Mouse (Mus musculus) kidney, adult 2 months (tissue): ENCODE measurements at regions not wholly inside any gene's neighbourhood (a gene's known extent, or its start where the extent isn't known, plus 50 kb on each side); places are given as distances from the start of the nearest gene placed in this dataset.
A peak's percentile ranks its signal among the peaks of the same experiment; 100 is the strongest.

Source experiments
- DNase-seq: peaks from one replicate; pipeline ENCODE4 v3.0.0; 2021
- H3K27ac ChIP-seq: fragments of 200-500 bp; 2 replicates; pipeline ENCODE4 v1.5.1; 2012; ENCODE audit warnings: low read depth, low read length, control low read depth, inconsistent platforms; ENCODE audit not compliant: insufficient read depth
- H3K27me3 ChIP-seq: fragments of 200-500 bp; replicated peaks from 2 replicates; pipeline ENCODE4 v1.6.1; 2012; ENCODE audit warnings: mild to moderate bottlenecking, moderate library complexity, low read length, inconsistent platforms; ENCODE audit not compliant: control insufficient read depth, insufficient read depth
- H3K36me3 ChIP-seq: fragments of 200-500 bp; 2 replicates; pipeline ENCODE4 v1.6.1; 2012; ENCODE audit warnings: mild to moderate bottlenecking, moderate library complexity, low read length, inconsistent platforms; ENCODE audit not compliant: control insufficient read depth, insufficient read depth
- H3K4me1 ChIP-seq: fragments of 200-500 bp; 2 replicates; pipeline ENCODE4 v1.6.1; 2011; ENCODE audit warnings: low read length; ENCODE audit not compliant: control insufficient read depth, insufficient read depth
- H3K4me3 ChIP-seq: fragments of 200-500 bp; 2 replicates; pipeline ENCODE4 v1.5.1; 2011; ENCODE audit warnings: mild to moderate bottlenecking, low read depth, low read length, control low read depth; ENCODE audit not compliant: insufficient read depth
- CTCF ChIP-seq: fragments of 200-500 bp; conservative IDR thresholded peaks from 2 replicates; pipeline ENCODE4 v1.5.1; 2011; ENCODE audit warnings: low read depth, mild to moderate bottlenecking, control low read depth, low read length, moderate library complexity, mixed read lengths; ENCODE audit not compliant: insufficient read depth, insufficient read length
- POLR2A ChIP-seq: fragments of 200-500 bp; IDR thresholded peaks from one replicate; pipeline ENCODE4 v1.6.1; 2011; ENCODE audit warnings: low read depth, low read length, control low read depth
- WGBS: fragments of 180-500 bp; shearing (Covaris S2); methylation state at CpG from one replicate; pipeline ENCODE4 v1.1.7; 2018; 5-methylcytosine and 5-hydroxymethylcytosine counted together

DNA sequence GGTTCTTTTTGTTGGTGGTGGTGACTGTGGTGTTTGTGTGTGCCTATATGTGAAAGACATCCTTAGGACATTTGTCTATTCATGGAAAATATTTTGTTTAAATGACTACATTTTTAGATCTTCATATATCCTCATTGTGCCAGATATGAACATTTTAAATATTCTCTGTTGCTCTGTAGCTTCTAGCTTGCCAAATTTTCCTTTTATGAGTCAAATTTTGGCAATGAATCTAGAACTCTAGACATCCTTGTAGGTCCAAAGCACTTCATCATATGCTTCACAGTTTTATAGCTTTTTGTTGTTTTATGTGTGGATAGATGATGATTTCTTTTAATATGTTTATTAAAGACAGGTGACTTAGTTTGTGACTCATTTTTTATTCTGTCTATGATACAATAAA lies 229.4 kb upstream of the Ano5 start:
- H3K4me1 ChIP-seq: no peaks in the 10 kb centered on the region
- no peak overlapping the region for H3K4me3 ChIP-seq
- no peaks in the 10 kb centered on the region for H3K27me3 ChIP-seq
- H3K27ac ChIP-seq: no peak overlapping the region
- DNase-seq: no peak
- no peaks in the 10 kb centered on the region for H3K36me3 ChIP-seq
- TF ChIP-seq CTCF (no peak), POLR2A (no peak)

DNA sequence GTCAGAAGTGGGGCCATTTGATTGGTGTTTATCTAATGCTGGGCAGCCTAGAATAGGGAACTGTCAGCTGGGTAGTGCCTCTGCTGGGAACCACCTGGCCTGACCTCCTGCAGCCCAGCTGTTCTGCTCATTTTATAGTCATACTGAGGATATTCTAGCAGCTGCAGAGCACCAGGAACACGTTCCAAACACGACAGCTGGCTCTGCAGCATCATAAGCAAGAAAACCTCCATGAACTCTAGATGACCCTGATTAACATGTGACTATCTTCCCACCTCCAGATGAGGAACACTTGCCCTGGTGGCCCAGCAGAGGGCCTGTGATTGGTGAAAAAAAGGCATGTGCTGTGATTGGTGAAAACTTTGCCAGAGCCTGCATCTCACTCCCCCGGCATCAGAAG lies 210.6 kb upstream of the Ano5 start:
- H3K4me3 ChIP-seq: no peak overlapping the region
- no peaks in the 10 kb centered on the region for H3K36me3 ChIP-seq
- no peak overlapping the region for H3K27ac ChIP-seq
- peak; percentile 6 for DNase-seq
- no peaks in the 10 kb centered on the region for H3K27me3 ChIP-seq
- 8% methylated on average over 3 of the region's 3 CpGs for WGBS
- H3K4me1 ChIP-seq: no peaks in the 10 kb centered on the region
- TF ChIP-seq POLR2A (no peak), CTCF (no peak)

DNA sequence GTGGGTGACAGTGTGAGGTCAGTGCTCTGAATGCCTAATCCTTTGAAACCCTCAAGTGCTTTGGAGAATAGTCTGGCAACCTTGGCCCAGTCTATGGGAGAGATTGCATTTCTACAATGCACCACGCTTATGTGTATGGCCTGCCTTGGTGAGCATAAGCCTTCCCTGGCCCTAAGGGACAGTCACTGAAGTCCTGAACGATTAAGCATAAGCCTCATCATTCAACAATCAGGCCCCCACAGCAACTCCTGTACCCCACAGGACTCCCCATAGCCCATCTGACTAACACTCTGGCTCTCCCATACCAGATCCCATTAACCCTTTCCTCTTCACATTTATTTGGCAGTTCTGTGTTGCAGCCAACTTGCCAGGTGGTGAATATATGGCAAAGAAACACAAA lies 203.1 kb upstream of the Ano5 start:
- Histone ChIP-seq H3K4me1 (no peaks in the 10 kb centered on the region), H3K27me3 (no peaks in the 10 kb centered on the region), H3K4me3 (no peak overlapping the region), H3K36me3 (no peaks in the 10 kb centered on the region), H3K27ac (no peak overlapping the region)
- DNase-seq: no peak
- 82% methylated on average over 2 of the region's 2 CpGs for WGBS
- TF ChIP-seq CTCF (no peak), POLR2A (no peak)

DNA sequence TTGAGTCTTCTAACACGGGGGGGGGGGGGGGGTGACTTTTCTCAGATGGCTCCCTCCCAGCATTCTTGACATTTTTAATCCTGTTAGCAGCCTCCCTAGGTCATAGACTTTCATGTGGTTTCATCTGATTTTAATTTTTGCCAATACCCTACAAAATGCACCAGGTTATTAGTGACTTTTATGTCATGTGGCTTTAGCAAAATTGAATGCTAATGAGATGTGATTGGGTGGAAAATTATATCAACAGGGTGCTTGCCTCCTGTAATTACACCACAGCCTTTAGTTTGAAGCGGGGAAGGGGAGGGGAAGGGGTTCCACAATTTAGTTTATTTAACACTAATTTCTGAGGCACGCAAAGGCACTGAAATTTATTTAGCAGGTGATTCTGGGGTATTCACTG lies 200.6 kb upstream of the Ano5 start:
- no peak overlapping the region for H3K4me3 ChIP-seq
- H3K36me3 ChIP-seq: no peaks in the 10 kb centered on the region
- WGBS: 58% methylated on average over 3 of the region's 3 CpGs
- H3K27ac ChIP-seq: no peak overlapping the region
- no peak for DNase-seq
- H3K4me1 ChIP-seq: no peaks in the 10 kb centered on the region
- H3K27me3 ChIP-seq: no peaks in the 10 kb centered on the region
- TF ChIP-seq POLR2A (no peak), CTCF (no peak)

DNA sequence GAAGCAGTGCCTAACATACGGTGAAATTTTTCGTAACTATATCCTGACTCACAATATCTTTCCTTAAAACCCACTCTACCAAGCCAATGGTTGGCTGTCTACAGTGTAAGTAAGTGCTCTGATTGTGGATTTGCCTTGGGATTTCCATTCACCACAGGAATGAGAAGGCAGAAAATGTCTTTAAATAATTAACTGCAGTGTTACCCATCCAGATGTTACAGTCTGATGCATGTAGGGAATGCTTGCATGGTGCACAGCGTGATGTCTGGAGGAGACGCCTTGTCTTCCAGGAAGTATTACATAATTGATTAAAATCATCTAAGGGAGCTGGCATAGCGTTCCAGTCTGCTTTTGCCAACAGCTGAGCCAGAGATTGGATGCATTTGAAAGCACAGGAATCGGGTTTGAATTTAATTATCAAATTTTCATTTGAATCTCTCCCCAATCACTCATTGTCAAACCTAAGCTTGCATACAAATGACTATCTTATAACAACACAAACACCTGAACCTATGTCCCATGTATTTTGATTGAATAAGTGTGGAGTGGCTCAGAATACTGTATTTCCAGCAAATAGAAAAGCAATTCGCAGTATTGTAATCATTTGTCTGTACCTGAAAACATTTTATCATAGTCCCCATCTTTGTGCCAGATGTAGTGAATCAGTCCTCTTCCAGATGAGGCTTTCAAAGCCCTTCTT lies 170.8 kb upstream of the Ano5 start:
- H3K36me3 ChIP-seq: no peaks in the 10 kb centered on the region
- H3K4me1 ChIP-seq: no peaks in the 10 kb centered on the region
- TF ChIP-seq CTCF: no peak
- TF ChIP-seq POLR2A: no peak
- 54% methylated on average over 7 of the region's 7 CpGs for WGBS
- H3K27me3 ChIP-seq: no peaks in the 10 kb centered on the region
- H3K4me3 ChIP-seq: no peak overlapping the region
- H3K27ac ChIP-seq: no peak overlapping the region
- peak; percentile 68 for DNase-seq

DNA sequence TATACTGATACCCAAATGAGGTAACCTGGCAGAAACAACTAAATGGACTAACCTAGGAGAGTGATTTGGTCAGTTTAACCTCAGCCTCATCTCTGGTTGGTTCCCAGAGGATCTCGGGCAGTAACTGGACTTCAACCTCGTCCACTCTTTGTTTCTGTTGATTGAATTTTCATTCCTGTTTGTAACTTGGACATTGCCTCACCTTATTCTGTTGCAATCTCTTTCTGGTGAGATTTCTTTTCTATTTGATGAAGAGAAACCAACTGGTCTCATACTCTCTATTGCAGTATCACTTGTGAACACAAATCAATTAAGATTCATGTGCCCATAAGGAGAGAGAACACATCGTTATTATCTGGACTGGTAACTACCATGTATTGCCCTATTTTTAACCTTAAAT lies 163.3 kb upstream of the Ano5 start:
- no peak for TF ChIP-seq POLR2A
- TF ChIP-seq CTCF: no peak
- Histone ChIP-seq H3K27ac (no peak overlapping the region), H3K36me3 (no peaks in the 10 kb centered on the region), H3K27me3 (no peaks in the 10 kb centered on the region), H3K4me1 (no peaks in the 10 kb centered on the region), H3K4me3 (no peak overlapping the region)
- WGBS: 78% methylated on average over 3 of the region's 3 CpGs
- no peak for DNase-seq

DNA sequence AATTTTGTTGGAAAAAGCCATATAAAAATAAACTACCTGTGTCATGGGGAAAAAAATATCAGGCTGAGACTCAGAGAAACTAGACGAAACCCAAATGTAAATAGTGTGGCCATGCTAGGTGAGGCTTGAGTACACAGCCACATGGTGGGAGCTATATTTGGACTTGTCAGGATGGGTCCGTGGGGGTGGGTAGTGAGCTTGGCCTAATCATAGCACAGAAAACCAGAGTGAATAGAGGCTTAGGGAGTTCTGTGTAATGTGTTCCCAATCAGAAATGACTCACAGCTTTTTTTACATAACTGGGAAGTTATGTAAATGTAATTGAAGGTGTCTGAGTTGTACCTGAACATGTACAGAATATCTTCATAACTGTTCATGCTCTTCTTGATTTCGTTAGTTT lies 150.7 kb upstream of the Ano5 start:
- 75% methylated on average over 3 of the region's 3 CpGs for WGBS

More for the DNA sequence above, 150.7 kb upstream of the Ano5 start:
- DNase-seq: no peak
- Histone ChIP-seq H3K27me3 (no peaks in the 10 kb centered on the region), H3K4me3 (no peak overlapping the region), H3K27ac (no peak overlapping the region), H3K4me1 (no peaks in the 10 kb centered on the region), H3K36me3 (no peaks in the 10 kb centered on the region)
- TF ChIP-seq POLR2A (no peak), CTCF (no peak)
